Mouse (Mus musculus): ENCODE measurements around the gene Ccdc148. TPM values are rescaled to one million over a fixed set of nuclear protein-coding genes. Genes with fewer than 3 reads are reported as not detected.
A peak's percentile ranks its signal among the peaks of the same experiment; 100 is the strongest.

Ccdc148 gene
- polyA plus RNA-seq, 1 experiment from 2014 or later: 2.7 TPM

DNA sequence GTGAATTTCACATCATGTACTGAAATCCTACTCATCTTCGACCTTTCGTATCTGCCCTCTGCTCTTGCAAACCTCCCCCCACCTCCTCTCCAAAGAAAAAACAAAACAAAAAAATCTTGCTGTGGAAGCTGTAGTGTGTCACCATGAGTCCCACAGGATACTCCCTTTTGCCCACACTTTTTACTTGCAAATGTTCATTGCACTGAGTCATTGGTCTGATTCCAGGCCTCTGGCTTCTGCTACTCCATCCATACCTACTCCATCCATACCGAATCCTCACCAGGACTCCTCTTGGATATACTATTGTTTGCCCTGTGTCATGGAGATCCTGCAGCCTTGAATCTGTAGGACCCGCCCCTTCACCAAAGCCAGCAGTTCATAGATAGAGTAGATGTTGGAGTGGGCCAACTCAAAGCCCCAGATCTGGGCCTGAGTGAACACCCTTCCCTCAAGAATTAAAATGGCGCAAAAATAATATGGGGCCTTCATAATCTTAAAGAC, 39.0 kb upstream of the Ccdc148 start:
- H3K36me3 ChIP-seq (ENCODE audit: control insufficient read depth, insufficient read depth, low read length): no peaks in the 10 kb centered on the region
- H3K27me3 ChIP-seq (ENCODE audit: control insufficient read depth, insufficient read depth, low read length): no peaks in the 10 kb centered on the region
- H3K4me3 ChIP-seq (replicated peaks; ENCODE audit: low read depth, low read length): no peak overlapping the region
- WGBS: 95% methylated on average over 5 of the region's 5 CpGs
- no peaks in the 10 kb centered on the region for H3K9me3 ChIP-seq (ENCODE audit: control insufficient read depth, low read length)
- no peak for DNase-seq
- H3K4me2 ChIP-seq (ENCODE audit: low read length): no peak overlapping the region
- H3K27ac ChIP-seq (replicated peaks; ENCODE audit: low read depth, low read length): no peak overlapping the region
- peaks cover 7% of the 10 kb centered on the region; the same call in 1 of the 2 replicates for H3K4me1 ChIP-seq (ENCODE audit: control insufficient read depth, insufficient read depth, low read length)
- H3K9ac ChIP-seq (replicated peaks; ENCODE audit: low read length): no peak overlapping the region
- no peak for ATAC-seq (ENCODE audit: low FRiP score, low TSS enrichment)

DNA sequence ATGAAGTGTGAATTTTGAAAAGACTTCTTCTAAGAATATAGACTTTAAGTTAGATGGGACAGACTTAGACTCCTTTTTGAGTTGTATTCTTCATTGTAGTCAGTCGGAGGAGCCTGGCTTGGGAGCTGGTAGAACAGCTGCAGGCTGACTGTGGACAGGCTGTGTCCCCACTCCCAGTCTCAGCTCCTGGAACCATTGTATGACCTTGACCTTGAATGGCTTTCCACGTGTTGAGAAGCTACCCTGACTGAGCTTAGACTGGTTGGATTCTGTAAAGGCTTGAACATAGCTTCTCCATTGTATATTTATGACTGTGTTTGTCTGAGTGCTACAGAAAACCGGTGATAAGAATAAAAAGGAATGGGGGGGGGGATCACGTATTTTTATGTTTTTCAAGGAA, 36.7 kb upstream of the Ccdc148 start:
- no peak overlapping the region for H3K4me2 ChIP-seq (ENCODE audit: low read length)
- no peak overlapping the region for H3K27ac ChIP-seq (replicated peaks; ENCODE audit: low read depth, low read length)
- H3K4me1 ChIP-seq (ENCODE audit: control insufficient read depth, insufficient read depth, low read length): 0 out of 2 replicates have a peak, but pooled peaks cover 4% of the 10 kb centered on the region
- no peak overlapping the region for H3K4me3 ChIP-seq (replicated peaks; ENCODE audit: low read depth, low read length)
- DNase-seq: no peak
- 89% methylated on average over 4 of the region's 4 CpGs for WGBS
- ATAC-seq (ENCODE audit: low FRiP score, low TSS enrichment): no peak
- no peaks in the 10 kb centered on the region for H3K36me3 ChIP-seq (ENCODE audit: control insufficient read depth, insufficient read depth, low read length)
- H3K9ac ChIP-seq (replicated peaks; ENCODE audit: low read length): no peak overlapping the region
- H3K27me3 ChIP-seq (ENCODE audit: control insufficient read depth, insufficient read depth, low read length): no peaks in the 10 kb centered on the region
- H3K9me3 ChIP-seq (ENCODE audit: control insufficient read depth, low read length): no peaks in the 10 kb centered on the region

GRCm38 (mm10) chr2:59193117-59193516, 32.6 kb upstream of the Ccdc148 start:
- Histone ChIP-seq H3K4me3 (replicated peaks; ENCODE audit: low read depth, low read length) (no peak overlapping the region), H3K4me1 (ENCODE audit: control insufficient read depth, insufficient read depth, low read length) (no peaks in the 10 kb centered on the region), H3K36me3 (ENCODE audit: control insufficient read depth, insufficient read depth, low read length) (no peaks in the 10 kb centered on the region), H3K27me3 (ENCODE audit: control insufficient read depth, insufficient read depth, low read length) (no peaks in the 10 kb centered on the region), H3K9me3 (ENCODE audit: control insufficient read depth, low read length) (no peaks in the 10 kb centered on the region), H3K4me2 (ENCODE audit: low read length) (no peak overlapping the region), H3K9ac (replicated peaks; ENCODE audit: low read length) (no peak overlapping the region), H3K27ac (replicated peaks; ENCODE audit: low read depth, low read length) (no peak overlapping the region)
- ATAC-seq (ENCODE audit: low FRiP score, low TSS enrichment) (no peak), DNase-seq (no peak)
- WGBS: 89% methylated on average over 5 of the region's 5 CpGs

- Histone ChIP-seq H3K36me3 (ENCODE audit: control insufficient read depth, insufficient read depth, low read length) (peaks cover 3% of the 10 kb centered on the region; the same call in 1 of the 2 replicates), H3K9me3 (ENCODE audit: control insufficient read depth, low read length) (no peaks in the 10 kb centered on the region), H3K27me3 (ENCODE audit: control insufficient read depth, insufficient read depth, low read length) (no peaks in the 10 kb centered on the region), H3K9ac (replicated peaks; ENCODE audit: low read length) (no peak overlapping the region), H3K27ac (replicated peaks; ENCODE audit: low read depth, low read length) (no peak overlapping the region), H3K4me3 (replicated peaks; ENCODE audit: low read depth, low read length) (no peak overlapping the region), H3K4me1 (ENCODE audit: control insufficient read depth, insufficient read depth, low read length) (no peaks in the 10 kb centered on the region), H3K4me2 (ENCODE audit: low read length) (no peak overlapping the region)
- ATAC-seq (ENCODE audit: low FRiP score, low TSS enrichment): no peak
- DNase-seq: peak; percentile 29
- 82% methylated on average over 8 of the region's 8 CpGs for WGBS
Observed at GRCm38 (mm10) chr2:59191466-59191865, 31.0 kb upstream of the Ccdc148 start.

- Histone ChIP-seq H3K27me3 (ENCODE audit: control insufficient read depth, insufficient read depth, low read length) (no peaks in the 10 kb centered on the region), H3K4me3 (replicated peaks; ENCODE audit: low read depth, low read length) (no peak overlapping the region), H3K4me1 (ENCODE audit: control insufficient read depth, insufficient read depth, low read length) (no peaks in the 10 kb centered on the region), H3K4me2 (ENCODE audit: low read length) (no peak overlapping the region), H3K9me3 (ENCODE audit: control insufficient read depth, low read length) (no peaks in the 10 kb centered on the region), H3K36me3 (ENCODE audit: control insufficient read depth, insufficient read depth, low read length) (peaks cover 3% of the 10 kb centered on the region; the same call in 1 of the 2 replicates), H3K9ac (replicated peaks; ENCODE audit: low read length) (no peak overlapping the region), H3K27ac (replicated peaks; ENCODE audit: low read depth, low read length) (no peak overlapping the region)
- 90% methylated on average over 10 of the region's 10 CpGs for WGBS
- ATAC-seq (ENCODE audit: low FRiP score, low TSS enrichment): no peak
- no peak for DNase-seq
Observed at GRCm38 (mm10) chr2:59190186-59190585, 29.7 kb upstream of the Ccdc148 start.

- no peak overlapping the region for H3K9ac ChIP-seq (replicated peaks; ENCODE audit: low read length)
- 87% methylated on average over 5 of the region's 5 CpGs for WGBS
- DNase-seq: no peak
- peaks cover 3% of the 10 kb centered on the region; the same call in 1 of the 2 replicates for H3K36me3 ChIP-seq (ENCODE audit: control insufficient read depth, insufficient read depth, low read length)
- H3K4me2 ChIP-seq (ENCODE audit: low read length): no peak overlapping the region
- no peaks in the 10 kb centered on the region for H3K27me3 ChIP-seq (ENCODE audit: control insufficient read depth, insufficient read depth, low read length)
- no peak overlapping the region for H3K27ac ChIP-seq (replicated peaks; ENCODE audit: low read depth, low read length)
- no peak for ATAC-seq (ENCODE audit: low FRiP score, low TSS enrichment)
- no peak overlapping the region for H3K4me3 ChIP-seq (replicated peaks; ENCODE audit: low read depth, low read length)
- no peaks in the 10 kb centered on the region for H3K9me3 ChIP-seq (ENCODE audit: control insufficient read depth, low read length)
- H3K4me1 ChIP-seq (ENCODE audit: control insufficient read depth, insufficient read depth, low read length): no peaks in the 10 kb centered on the region
Observed at GRCm38 (mm10) chr2:59189661-59190185, 29.2 kb upstream of the Ccdc148 start.

DNA sequence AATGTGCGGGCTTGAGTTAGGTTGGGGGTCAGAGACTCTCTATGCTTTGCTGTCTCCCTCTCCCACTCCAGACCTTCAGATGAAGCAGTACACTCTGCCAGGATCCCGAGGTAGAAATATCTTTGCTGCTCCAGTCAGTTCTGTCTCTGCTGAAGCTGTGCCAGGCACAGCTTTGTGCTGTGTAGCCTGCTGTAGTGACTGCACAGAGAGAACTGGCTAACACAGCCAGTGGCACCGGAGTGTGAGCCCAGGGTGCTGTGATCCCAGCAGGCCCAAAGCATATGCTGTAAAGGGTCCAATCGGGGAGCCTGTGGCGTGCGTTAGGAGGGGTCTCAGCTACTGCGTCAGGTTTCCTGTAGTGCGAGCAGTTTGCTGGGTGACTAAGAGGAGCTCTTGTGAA, 27.8 kb upstream of the Ccdc148 start:
- no peaks in the 10 kb centered on the region for H3K4me1 ChIP-seq (ENCODE audit: control insufficient read depth, insufficient read depth, low read length)
- no peaks in the 10 kb centered on the region for H3K9me3 ChIP-seq (ENCODE audit: control insufficient read depth, low read length)
- no peaks in the 10 kb centered on the region for H3K27me3 ChIP-seq (ENCODE audit: control insufficient read depth, insufficient read depth, low read length)
- ATAC-seq (ENCODE audit: low FRiP score, low TSS enrichment) (no peak), DNase-seq (no peak)
- H3K9ac ChIP-seq (replicated peaks; ENCODE audit: low read length): no peak overlapping the region
- H3K27ac ChIP-seq (replicated peaks; ENCODE audit: low read depth, low read length): no peak overlapping the region
- WGBS: 93% methylated on average over 8 of the region's 8 CpGs
- no peak overlapping the region for H3K4me3 ChIP-seq (replicated peaks; ENCODE audit: low read depth, low read length)
- peaks cover 3% of the 10 kb centered on the region; the same call in 1 of the 2 replicates for H3K36me3 ChIP-seq (ENCODE audit: control insufficient read depth, insufficient read depth, low read length)
- no peak overlapping the region for H3K4me2 ChIP-seq (ENCODE audit: low read length)

GRCm38 (mm10) chr2:59186966-59187365, 26.5 kb upstream of the Ccdc148 start:
- no peak overlapping the region for H3K27ac ChIP-seq (replicated peaks; ENCODE audit: low read depth, low read length)
- H3K27me3 ChIP-seq (ENCODE audit: control insufficient read depth, insufficient read depth, low read length): no peaks in the 10 kb centered on the region
- no peak overlapping the region for H3K4me3 ChIP-seq (replicated peaks; ENCODE audit: low read depth, low read length)
- 96% methylated on average over 6 of the region's 6 CpGs for WGBS
- no peaks in the 10 kb centered on the region for H3K4me1 ChIP-seq (ENCODE audit: control insufficient read depth, insufficient read depth, low read length)
- DNase-seq (no peak), ATAC-seq (ENCODE audit: low FRiP score, low TSS enrichment) (no peak)
- no peaks in the 10 kb centered on the region for H3K9me3 ChIP-seq (ENCODE audit: control insufficient read depth, low read length)
- no peak overlapping the region for H3K9ac ChIP-seq (replicated peaks; ENCODE audit: low read length)
- no peak overlapping the region for H3K4me2 ChIP-seq (ENCODE audit: low read length)
- H3K36me3 ChIP-seq (ENCODE audit: control insufficient read depth, insufficient read depth, low read length): peaks cover 3% of the 10 kb centered on the region; the same call in 1 of the 2 replicates

- Histone ChIP-seq H3K4me1 (ENCODE audit: control insufficient read depth, insufficient read depth, low read length) (no peaks in the 10 kb centered on the region), H3K9me3 (ENCODE audit: control insufficient read depth, low read length) (no peaks in the 10 kb centered on the region), H3K27me3 (ENCODE audit: control insufficient read depth, insufficient read depth, low read length) (no peaks in the 10 kb centered on the region), H3K36me3 (ENCODE audit: control insufficient read depth, insufficient read depth, low read length) (peaks cover 3% of the 10 kb centered on the region; the same call in 1 of the 2 replicates), H3K4me2 (ENCODE audit: low read length) (no peak overlapping the region), H3K27ac (replicated peaks; ENCODE audit: low read depth, low read length) (no peak overlapping the region), H3K4me3 (replicated peaks; ENCODE audit: low read depth, low read length) (no peak overlapping the region), H3K9ac (replicated peaks; ENCODE audit: low read length) (no peak overlapping the region)
- no peak for DNase-seq
- WGBS: 96% methylated on average over 8 of the region's 8 CpGs
- no peak for ATAC-seq (ENCODE audit: low FRiP score, low TSS enrichment)
Observed at GRCm38 (mm10) chr2:59186122-59186521, 25.6 kb upstream of the Ccdc148 start.

Data from midbrain, embryonic 14.5 days (tissue).